Mouse (Mus musculus) fibroblast of lung, adult 2 months (primary cell): ENCODE results near the gene Gm49383.
"Not testable (repeated sequence)": the region's sequence is repeated elsewhere in the genome, so short reads cannot be mapped to it uniquely, and the experiment has no call there.

Source experiments
- DNase-seq: peaks from one replicate; pipeline ENCODE4 v3.0.0-alpha.2; 2011; ENCODE audit warnings: low read depth

Gm49383 gene

GRCm38 (mm10) chr12:69198985-69199384 lies 2.1 kb upstream of the Gm49383 start:
- no peak for DNase-seq

- DNase-seq, result no peak
These were observed 1.2 kb upstream of the Gm49383 start, which contains the start of gene Dnaaf2 for GRCm38 (mm10) chr12:69198164-69198535. TSS of gene Dnaaf2 (minus strand) at chr12:69198429.

DNA sequence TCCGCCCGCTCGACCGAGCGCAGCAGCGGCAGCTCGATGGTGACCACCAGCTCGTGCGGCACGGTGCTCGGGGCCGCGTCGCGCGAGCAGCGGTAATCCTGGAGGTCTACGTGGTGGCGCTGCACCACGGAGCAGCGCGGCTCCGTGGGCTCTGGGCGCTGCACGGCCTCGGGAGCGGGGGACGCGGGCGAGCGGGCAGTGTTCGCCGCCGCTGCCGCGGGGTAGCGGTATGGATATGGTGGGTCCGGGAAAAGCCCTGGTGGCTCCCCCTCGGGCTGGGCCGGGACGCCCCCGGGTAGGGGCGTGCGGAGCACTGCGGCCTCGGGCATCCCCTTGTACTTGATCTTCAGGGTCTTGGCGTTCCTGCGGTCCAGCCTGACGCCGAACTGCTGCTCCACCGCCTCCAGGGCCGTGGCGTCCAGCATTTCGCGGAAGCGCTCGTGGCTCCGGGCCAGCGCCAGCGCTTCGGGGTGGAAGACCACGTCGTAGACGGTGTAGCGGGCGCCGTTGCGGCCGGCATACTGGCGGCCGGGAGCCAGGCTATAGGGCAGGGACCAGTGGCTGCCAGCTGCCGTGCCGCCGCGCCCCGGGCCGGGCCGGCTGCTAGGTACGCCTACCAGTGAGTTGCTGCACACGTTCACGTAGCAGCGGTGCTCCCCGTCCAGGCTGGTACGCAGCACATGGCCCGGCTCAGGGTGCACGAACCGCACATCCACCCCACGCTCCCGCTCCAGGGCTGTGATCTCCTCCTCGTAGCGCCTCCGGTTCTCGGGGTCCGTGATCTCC lies 667 bp upstream of the Gm49383 start:
- no peak for DNase-seq

DNA sequence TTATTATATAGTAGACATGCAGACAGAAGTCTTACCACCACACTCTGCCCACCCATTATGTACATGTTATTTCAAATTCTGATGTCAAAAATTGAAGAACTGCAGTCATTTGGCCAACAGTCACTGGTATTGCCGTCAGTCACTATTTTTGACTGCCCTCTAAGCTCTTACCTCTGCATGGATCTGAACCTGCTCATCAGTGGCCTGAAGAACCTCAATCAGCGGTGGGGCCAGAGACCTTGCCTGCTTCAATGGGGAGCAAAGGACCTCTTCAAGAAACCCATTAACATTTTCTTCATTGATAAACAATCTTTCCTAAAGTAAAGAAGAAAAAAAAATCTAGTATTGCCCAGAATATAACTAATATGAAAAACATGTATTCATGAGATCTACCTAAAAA lies 4.3 kb downstream of the Gm49383 start:
- DNase-seq, result no peak

DNA sequence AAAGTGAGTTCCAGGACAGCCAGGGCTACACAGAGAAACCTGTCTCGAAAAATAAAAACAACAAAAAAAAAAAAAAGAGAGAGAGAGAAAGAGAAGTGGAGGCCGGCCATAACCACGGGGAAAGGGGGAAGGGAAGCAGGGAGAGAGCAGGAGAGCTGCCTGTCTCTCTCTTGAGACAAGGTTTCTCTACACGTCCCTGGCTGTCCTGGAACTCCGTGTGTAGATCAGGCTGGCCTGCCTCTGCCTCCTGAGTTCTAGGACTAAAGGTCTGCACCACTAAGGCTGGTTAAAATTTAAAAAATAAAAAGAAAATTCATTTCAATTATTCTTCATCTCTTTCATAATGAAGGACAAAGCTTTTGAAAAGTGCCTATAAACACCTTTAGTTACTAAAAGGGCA lies 5.5 kb downstream of the Gm49383 start:
- no peak for DNase-seq

DNA sequence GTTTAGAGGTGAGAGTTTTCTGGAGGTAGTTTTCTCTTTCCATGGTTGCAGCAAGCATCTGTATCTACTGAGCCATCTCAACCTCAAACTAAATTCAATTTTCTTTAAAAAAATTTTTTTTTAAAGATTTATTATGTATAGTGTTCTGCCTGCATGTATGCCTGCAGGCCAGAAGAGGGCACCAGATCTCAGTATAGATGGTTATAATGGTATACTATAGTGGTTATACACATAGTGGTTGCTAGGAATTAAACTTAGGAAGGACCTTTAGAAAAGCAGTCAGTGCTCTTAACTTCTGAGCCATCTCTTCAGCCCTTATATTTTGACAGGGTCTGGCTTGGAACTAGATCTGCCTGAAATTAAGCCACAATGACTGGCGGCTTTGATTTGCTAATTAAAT lies 6.4 kb downstream of the Gm49383 start:
- DNase-seq, result no peak

GRCm38 (mm10) chr12:69190074-69190473 lies 6.8 kb downstream of the Gm49383 start:
- no peak for DNase-seq

DNA sequence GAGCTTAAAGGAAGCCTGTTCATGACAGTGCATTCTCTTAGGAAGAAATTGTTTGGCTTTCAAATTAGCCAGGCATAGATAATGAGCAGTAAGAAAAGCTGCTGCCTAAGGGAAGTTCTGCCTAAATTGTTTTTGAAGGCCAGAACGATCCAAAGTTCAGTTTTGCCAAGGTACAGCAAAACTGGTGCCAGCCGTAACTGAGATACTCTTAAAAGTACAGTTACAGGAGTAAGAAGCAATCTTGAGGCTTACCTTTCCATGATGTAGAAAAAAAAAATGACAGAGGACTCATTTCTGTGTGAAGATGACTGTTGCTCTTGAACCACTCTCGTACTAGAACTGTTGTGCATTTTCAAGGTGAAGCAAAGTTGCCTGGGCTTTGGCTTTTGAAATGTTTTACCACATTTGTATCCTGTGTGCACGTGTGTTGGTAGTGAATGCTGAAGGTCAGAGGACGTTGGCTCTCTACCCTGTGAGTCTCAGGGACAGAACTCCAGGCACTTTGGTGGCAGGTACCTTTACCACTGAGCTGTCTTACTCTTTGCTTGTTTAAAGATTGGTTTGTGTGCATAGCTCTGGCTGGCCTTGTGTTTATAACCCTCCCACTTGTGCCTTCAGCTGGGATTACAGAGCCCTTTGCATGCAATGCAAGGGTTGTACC lies 10.0 kb downstream of the Gm49383 start:
- DNase-seq, result no peak

DNA sequence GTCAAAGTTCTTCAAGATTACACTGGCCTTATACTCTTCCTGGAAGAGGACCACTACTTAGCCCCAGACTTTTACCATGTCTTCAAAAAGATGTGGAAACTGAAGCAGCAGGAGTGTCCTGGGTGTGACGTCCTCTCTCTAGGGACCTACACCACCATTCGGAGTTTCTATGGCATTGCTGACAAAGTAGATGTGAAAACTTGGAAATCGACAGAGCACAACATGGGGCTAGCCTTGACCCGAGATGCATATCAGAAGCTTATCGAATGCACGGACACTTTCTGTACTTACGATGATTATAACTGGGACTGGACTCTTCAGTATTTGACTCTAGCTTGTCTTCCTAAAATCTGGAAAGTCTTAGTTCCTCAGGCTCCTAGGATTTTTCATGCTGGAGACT lies 11.5 kb downstream of the Gm49383 start:
- no peak for DNase-seq

- DNase-seq, result no peak
These were observed 12.3 kb downstream of the Gm49383 start for GRCm38 (mm10) chr12:69184342-69185295.

- DNase-seq, result peak; percentile 89
These were observed 13.2 kb downstream of the Gm49383 start, which contains the start of the genes Rpl36al and Mgat2 for GRCm38 (mm10) chr12:69183583-69184308. TSS of gene Rpl36al (minus strand) at chr12:69184083. TSS of gene Mgat2 (plus strand) at chr12:69184157.

DNA sequence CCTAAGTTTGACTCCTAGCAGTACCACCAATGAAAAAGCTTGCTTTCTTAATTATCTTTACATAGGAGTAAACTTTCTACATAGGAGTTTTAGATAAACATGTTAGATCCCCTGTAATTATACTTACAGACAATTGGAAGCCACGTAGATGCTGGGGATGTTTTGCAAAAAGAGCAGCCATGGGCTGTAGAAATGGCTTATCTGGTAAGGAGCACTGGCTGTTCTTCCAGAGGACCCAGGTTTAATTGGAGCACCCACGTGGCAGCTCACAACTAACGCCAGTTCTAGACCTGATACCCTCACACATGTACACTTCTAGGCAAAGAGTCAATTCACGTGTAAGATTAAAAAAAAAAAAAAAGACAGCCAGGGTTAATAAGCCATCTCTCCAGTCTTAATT lies 15.1 kb downstream of the Gm49383 start:
- DNase-seq, result no peak

- no peak for DNase-seq
These were observed 17.5 kb downstream of the Gm49383 start for GRCm38 (mm10) chr12:69179371-69179770.

- DNase-seq, result no peak
These were observed 19.4 kb downstream of the Gm49383 start for GRCm38 (mm10) chr12:69177526-69177925.

DNA sequence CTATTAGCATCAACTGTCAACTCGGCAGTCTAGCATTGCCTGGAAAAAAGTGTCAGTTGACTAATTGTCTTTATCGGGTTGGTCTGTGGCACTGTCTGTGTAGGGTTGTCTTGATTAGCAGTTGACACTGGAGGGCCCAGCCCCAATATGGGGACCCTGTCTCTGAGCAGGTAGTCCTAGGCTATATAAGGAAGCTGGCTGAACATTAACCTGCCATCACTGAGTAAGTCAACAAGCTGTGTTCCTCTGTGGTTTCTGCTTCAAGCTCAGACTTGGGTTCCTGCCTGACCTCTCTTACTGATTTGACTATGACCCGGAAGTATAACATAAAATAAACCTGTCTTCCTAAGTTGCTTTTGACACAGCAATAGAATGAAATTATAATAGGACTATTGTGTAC lies 20.9 kb downstream of the Gm49383 start:
- no peak for DNase-seq

DNA sequence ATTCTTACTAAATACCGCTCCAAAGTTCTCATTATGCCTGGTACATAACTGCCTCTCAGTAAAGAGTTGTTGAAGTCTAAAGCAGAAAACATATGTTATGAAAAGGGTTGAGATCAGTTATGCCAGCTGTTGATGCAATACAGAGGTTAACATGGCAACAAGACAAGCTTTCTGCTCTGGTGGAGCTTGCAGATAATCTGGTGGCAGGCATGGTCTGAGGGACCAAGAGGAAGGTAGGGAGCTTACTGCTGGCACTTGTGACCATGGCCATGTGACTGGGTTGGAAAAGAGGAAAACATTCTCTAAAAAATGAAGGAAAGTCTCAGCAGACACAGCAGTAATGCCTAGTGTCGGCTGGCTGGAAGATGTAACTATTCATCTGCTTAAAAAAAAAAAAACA lies 25.6 kb downstream of the Gm49383 start:
- no peak for DNase-seq

GRCm38 (mm10) chr12:69168461-69169106 lies 28.3 kb downstream of the Gm49383 start, which contains the start of gene Lrr1:
TSS of gene Lrr1 (plus strand) at chr12:69168814.
- DNase-seq, result peak; percentile 79

DNA sequence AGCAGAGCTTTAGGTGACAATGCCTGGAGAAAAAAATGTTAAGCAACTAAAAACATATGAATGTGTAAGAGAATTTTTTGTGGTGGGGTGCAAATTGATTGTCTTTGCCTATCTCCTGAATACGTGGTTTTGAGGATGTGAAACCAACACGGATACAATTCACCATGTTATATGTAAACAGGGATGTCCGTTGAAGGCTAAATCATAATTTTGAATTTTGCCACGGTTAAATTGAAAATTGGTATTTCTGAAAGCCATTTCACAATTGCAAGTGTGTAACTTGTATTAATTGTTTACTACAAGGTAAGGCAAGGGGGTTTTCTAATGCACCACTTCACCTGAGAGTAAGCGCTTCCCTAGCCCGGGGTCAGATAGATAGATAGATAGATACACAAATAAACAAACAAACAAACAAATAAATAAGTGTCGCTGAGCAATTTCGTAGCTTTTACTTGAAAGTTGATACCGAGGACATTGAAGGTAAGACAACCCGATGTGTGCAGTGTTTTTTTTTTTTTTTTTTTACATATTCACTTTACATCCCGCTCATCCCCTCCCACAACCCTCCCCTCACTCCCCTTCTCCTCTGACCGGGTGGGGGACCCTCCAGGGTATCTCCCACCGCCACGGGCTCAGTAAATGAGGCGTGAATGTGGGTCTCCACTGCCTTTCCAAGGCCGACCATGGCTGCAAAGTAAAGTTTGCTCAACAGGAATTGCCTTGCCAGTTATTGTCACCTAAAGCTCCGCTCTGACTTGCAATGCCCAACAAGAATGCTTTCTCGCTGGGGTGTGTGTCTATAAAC lies 29.0 kb downstream of the Gm49383 start:
- DNase-seq, result no peak

- not testable (repeated sequence) for DNase-seq
These were observed 29.9 kb downstream of the Gm49383 start for GRCm38 (mm10) chr12:69166861-69167581.
